Mouse (Mus musculus): Measurements from ENCODE around the gene Tmigd1. TPM values are rescaled to one million over a fixed set of nuclear protein-coding genes. Genes with fewer than 3 reads are reported as not detected.
A peak's percentile ranks its signal among the peaks of the same experiment; 100 is the strongest.

The Tmigd1 gene
- polyA plus RNA-seq, 1 experiment from 2014 or later = 0.13 TPM

DNA sequence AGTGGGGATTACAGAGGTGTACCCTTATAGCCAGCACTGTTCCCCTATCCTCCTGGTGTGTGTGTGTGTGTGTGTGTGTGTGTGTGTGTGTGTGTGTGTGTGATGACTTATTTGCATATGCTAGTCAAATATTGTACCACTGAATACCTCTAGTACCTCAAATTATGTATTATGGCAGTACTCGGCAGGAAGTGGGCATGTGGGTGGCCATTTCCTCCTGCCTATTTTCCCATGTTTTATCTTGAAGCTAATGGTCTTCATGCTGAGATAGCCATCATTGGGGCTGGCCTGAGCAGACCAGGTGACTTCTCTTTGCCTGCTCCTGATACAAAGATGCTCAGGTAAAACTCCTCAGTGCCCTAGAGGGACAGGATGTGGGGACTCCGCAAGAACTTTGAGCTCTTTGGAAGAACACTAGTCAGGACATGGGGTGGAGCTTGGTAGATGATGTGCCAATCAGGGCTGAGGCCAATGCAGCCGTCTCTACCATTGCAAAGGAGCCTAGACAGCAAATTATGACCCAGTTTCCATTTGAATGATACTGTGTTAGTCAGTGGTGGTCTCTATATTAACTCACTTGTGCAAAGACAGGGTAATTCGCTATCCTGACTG, 10.1 kb upstream of the Tmigd1 start:
- H3K4me1 ChIP-seq (ENCODE audit: insufficient read depth) = peaks cover 22% of the 10 kb centered on the region
- WGBS = 75% methylated on average over 4 of the region's 4 CpGs
- no peak for TF ChIP-seq CTCF (IDR thresholded peaks at IDR 0.05; ENCODE audit: low read depth)
- H3K4me2 ChIP-seq = no peak overlapping the region
- ATAC-seq (ENCODE audit: insufficient read depth) = no peak
- H3K27ac ChIP-seq (ENCODE audit: low read depth) = no peak overlapping the region
- no peak overlapping the region for H3K9ac ChIP-seq
- DNase-seq = no peak
- no peak overlapping the region for H3K4me3 ChIP-seq (ENCODE audit: low read depth, low read length)
- H3K27me3 ChIP-seq (ENCODE audit: insufficient read depth, low read length) = no peaks in the 10 kb centered on the region
- H3K36me3 ChIP-seq (ENCODE audit: insufficient read depth) = no peaks in the 10 kb centered on the region
- no peaks in the 10 kb centered on the region for H3K9me3 ChIP-seq (ENCODE audit: low read depth, low read length)

- no peak for DNase-seq
- no peaks in the 10 kb centered on the region for H3K9me3 ChIP-seq (ENCODE audit: low read depth, low read length)
- H3K36me3 ChIP-seq (ENCODE audit: insufficient read depth) = no peaks in the 10 kb centered on the region
- no peaks in the 10 kb centered on the region for H3K27me3 ChIP-seq (ENCODE audit: insufficient read depth, low read length)
- no peak overlapping the region for H3K9ac ChIP-seq
- no peak for TF ChIP-seq CTCF (IDR thresholded peaks at IDR 0.05; ENCODE audit: low read depth)
- no peak overlapping the region for H3K4me3 ChIP-seq (ENCODE audit: low read depth, low read length)
- peak overlapping the region; percentile 21; the same call in 1 of the 2 replicates for H3K27ac ChIP-seq (ENCODE audit: low read depth)
- no peak overlapping the region for H3K4me2 ChIP-seq
- WGBS = 69% methylated on average over 3 of the region's 3 CpGs
- no peak for ATAC-seq (ENCODE audit: insufficient read depth)
- H3K4me1 ChIP-seq (ENCODE audit: insufficient read depth) = peaks cover 25% of the 10 kb centered on the region
Observed at GRCm38 (mm10) chr11:76892972-76893371, 9.0 kb upstream of the Tmigd1 start.

- H3K36me3 ChIP-seq (ENCODE audit: insufficient read depth) = no peaks in the 10 kb centered on the region
- DNase-seq (peak; percentile 80), ATAC-seq (ENCODE audit: insufficient read depth) (peak; percentile 43; the same call in 1 of the 2 replicates)
- no peaks in the 10 kb centered on the region for H3K27me3 ChIP-seq (ENCODE audit: insufficient read depth, low read length)
- H3K4me3 ChIP-seq (ENCODE audit: low read depth, low read length) = no peak overlapping the region
- H3K9me3 ChIP-seq (ENCODE audit: low read depth, low read length) = no peaks in the 10 kb centered on the region
- peak overlapping the region; percentile 31 for H3K4me2 ChIP-seq
- WGBS = 8% methylated on average over 4 of the region's 4 CpGs
- no peak overlapping the region for H3K9ac ChIP-seq
- peak; percentile 43; the same call in 1 of the 2 replicates for TF ChIP-seq CTCF (IDR thresholded peaks at IDR 0.05; ENCODE audit: low read depth)
- H3K27ac ChIP-seq (ENCODE audit: low read depth) = peak overlapping the region; percentile 44
- peaks cover 25% of the 10 kb centered on the region for H3K4me1 ChIP-seq (ENCODE audit: insufficient read depth)
Observed at GRCm38 (mm10) chr11:76893570-76893969, 8.4 kb upstream of the Tmigd1 start.

- Histone ChIP-seq H3K4me2 (peak overlapping the region; percentile 31), H3K9ac (no peak overlapping the region), H3K4me3 (ENCODE audit: low read depth, low read length) (no peak overlapping the region), H3K4me1 (ENCODE audit: insufficient read depth) (peaks cover 24% of the 10 kb centered on the region), H3K27ac (ENCODE audit: low read depth) (0 out of 2 replicates have a peak overlapping the region, but pooled peaks have one; percentile 44), H3K27me3 (ENCODE audit: insufficient read depth, low read length) (no peaks in the 10 kb centered on the region), H3K36me3 (ENCODE audit: insufficient read depth) (no peaks in the 10 kb centered on the region), H3K9me3 (ENCODE audit: low read depth, low read length) (no peaks in the 10 kb centered on the region)
- 30% methylated on average over 5 of the region's 5 CpGs for WGBS
- TF ChIP-seq CTCF (IDR thresholded peaks at IDR 0.05; ENCODE audit: low read depth) = peak; percentile 87
- peak; percentile 88 for DNase-seq
- ATAC-seq (ENCODE audit: insufficient read depth) = peak; percentile 43; the same call in 1 of the 2 replicates
Observed at GRCm38 (mm10) chr11:76894240-76894639, 7.7 kb upstream of the Tmigd1 start.

DNA sequence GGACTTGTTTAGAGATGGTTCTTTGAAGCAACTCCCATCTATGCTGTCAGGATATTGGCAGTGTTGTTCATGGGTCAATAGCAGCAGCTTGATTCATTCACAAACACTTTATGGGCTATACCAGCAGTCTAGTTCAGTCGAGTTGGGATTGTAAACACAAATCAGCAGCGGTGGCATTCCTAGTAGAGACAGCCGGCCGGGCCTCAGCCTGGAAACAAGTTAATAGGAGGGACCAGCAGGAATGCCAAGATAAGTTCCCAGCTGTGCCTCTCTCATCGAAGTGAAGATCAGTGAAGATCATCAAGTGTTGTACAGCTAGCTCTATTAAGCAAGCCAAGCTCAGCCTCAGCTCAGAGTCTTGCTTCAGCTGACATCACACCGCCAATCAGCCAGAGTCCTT, 5.6 kb upstream of the Tmigd1 start:
- peak; percentile 89 for ATAC-seq (ENCODE audit: insufficient read depth)
- peak overlapping the region; percentile 85 for H3K27ac ChIP-seq (ENCODE audit: low read depth)
- no peak overlapping the region for H3K4me3 ChIP-seq (ENCODE audit: low read depth, low read length)
- WGBS = 21% methylated on average over 6 of the region's 6 CpGs
- no peaks in the 10 kb centered on the region for H3K36me3 ChIP-seq (ENCODE audit: insufficient read depth)
- no peaks in the 10 kb centered on the region for H3K9me3 ChIP-seq (ENCODE audit: low read depth, low read length)
- DNase-seq = peak; percentile 97
- H3K9ac ChIP-seq = no peak overlapping the region
- H3K27me3 ChIP-seq (ENCODE audit: insufficient read depth, low read length) = no peaks in the 10 kb centered on the region
- TF ChIP-seq CTCF (IDR thresholded peaks at IDR 0.05; ENCODE audit: low read depth) = no peak
- no peak overlapping the region; the same call in 1 of the 2 replicates for H3K4me2 ChIP-seq
- H3K4me1 ChIP-seq (ENCODE audit: insufficient read depth) = peaks cover 14% of the 10 kb centered on the region

DNA sequence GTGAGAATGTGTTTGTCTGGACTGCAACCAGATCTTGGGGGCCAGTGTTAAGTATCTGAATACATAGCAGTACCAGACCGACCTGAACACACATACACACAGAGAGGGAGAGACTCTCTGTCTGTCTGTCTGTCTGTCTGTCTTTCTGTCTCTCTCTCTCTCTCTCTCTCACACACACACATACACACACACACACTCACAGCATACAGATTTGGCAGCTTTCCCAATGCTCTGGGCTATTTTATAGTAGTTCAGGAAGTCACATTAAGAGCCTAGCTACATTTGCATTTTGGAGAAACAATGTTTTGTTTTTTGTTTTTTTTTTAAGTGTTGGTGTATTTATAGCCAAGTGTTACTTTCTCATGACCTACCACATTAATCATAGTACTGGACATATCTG, 4.8 kb upstream of the Tmigd1 start:
- Histone ChIP-seq H3K36me3 (ENCODE audit: insufficient read depth) (no peaks in the 10 kb centered on the region), H3K4me3 (ENCODE audit: low read depth, low read length) (no peak overlapping the region), H3K27me3 (ENCODE audit: insufficient read depth, low read length) (no peaks in the 10 kb centered on the region), H3K27ac (ENCODE audit: low read depth) (peak overlapping the region; percentile 85), H3K9me3 (ENCODE audit: low read depth, low read length) (no peaks in the 10 kb centered on the region), H3K4me2 (no peak overlapping the region; the same call in 1 of the 2 replicates), H3K4me1 (ENCODE audit: insufficient read depth) (peaks cover 14% of the 10 kb centered on the region), H3K9ac (no peak overlapping the region)
- WGBS = 31% methylated on average over 1 of the region's 1 CpGs
- 0 out of 2 replicates have a peak, but pooled peaks have one; percentile 1 for ATAC-seq (ENCODE audit: insufficient read depth)
- TF ChIP-seq CTCF (IDR thresholded peaks at IDR 0.05; ENCODE audit: low read depth) = no peak
- peak; percentile 86 for DNase-seq

DNA sequence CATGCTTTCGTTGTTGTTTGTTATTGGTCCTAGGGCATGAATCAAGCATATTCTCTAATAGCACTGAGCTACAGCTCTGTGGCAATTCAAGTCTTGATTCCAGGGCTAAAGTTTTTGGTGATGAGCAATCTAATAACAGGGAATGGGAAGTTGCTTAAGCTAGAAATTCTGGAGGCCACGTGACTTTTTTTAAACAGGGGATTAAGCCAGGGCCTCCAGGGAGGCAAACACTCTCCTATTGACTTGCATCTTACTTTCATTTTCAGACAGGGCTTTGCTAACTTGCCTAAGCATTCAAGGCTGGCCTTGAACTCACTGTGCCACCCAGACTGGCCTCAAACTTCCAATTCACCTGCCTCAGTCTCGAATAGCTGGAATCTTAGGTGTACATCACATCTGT, 4.1 kb upstream of the Tmigd1 start:
- DNase-seq = no peak
- no peaks in the 10 kb centered on the region for H3K27me3 ChIP-seq (ENCODE audit: insufficient read depth, low read length)
- H3K9ac ChIP-seq = no peak overlapping the region
- H3K4me3 ChIP-seq (ENCODE audit: low read depth, low read length) = no peak overlapping the region
- no peak for TF ChIP-seq CTCF (IDR thresholded peaks at IDR 0.05; ENCODE audit: low read depth)
- no peaks in the 10 kb centered on the region for H3K36me3 ChIP-seq (ENCODE audit: insufficient read depth)
- no peak for ATAC-seq (ENCODE audit: insufficient read depth)
- H3K4me1 ChIP-seq (ENCODE audit: insufficient read depth) = peaks cover 14% of the 10 kb centered on the region
- no peaks in the 10 kb centered on the region for H3K9me3 ChIP-seq (ENCODE audit: low read depth, low read length)
- 50% methylated on average over 3 of the region's 3 CpGs for WGBS
- no peak overlapping the region for H3K4me2 ChIP-seq
- H3K27ac ChIP-seq (ENCODE audit: low read depth) = peak overlapping the region; percentile 70
